In the genomic region with DNA sequence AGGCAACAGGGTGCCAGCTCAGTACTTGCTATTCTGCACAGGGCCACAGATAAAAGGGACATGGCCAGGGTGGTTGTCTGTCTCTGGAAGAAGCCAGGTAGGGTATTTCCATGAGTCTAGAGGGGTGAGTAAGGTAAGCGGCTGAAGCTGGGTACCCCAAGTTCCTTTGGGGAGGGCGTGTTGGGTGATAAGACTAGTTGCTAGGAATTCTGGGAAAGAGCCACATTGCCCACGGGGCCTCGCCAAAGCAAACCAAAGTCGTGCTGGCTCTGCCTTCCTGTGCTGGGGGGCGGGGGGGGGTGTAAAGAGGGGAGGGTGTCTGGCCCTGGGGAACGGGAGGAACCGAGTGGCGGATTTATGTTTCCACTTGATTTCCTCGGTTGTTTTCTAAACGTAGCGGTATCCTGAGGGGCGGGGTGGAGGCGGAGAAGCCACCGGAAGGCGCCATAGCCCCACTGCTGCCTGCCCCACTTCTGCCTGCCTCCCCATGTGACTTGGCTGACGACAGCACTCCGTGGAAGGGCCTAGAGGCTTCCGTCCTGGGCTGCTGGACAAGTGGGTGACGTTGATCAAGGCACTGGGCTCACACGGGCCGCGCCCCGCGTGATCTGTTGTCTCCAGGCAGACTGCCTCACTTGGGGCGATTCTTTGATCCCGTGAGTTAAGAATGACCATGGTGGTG, we compare ENCODE assay signal across 9 mouse cellular contexts. TPM values are rescaled to one million over a fixed set of nuclear protein-coding genes. Genes with fewer than 3 reads are reported as not detected.
DNase-seq lines count a peak whose midpoint lies in the region; ATAC-seq and TF ChIP-seq lines count a peak whose summit lies in the region.
"Had no signal": no experiment of that assay in that cellular context is flagged by ENCODE, and none has a peak within 500 bp of the region (broad histone marks: within the 10 kb centered on the region; RNA-seq: fewer than 3 reads in every experiment).

No protein-coding gene starts in this region.

- no peak overlapping the region for H3K9ac ChIP-seq in intestine, postnatal 0 days (ENCODE audit: low read depth, low read length)

- no peak for TF ChIP-seq POLR2A in cortical plate, adult 2 months (IDR thresholded peaks at IDR 0.05; ENCODE audit: extremely low read depth, insufficient read depth, low read length)

- peak; percentile 81 for ATAC-seq in neutrophil, adult 5-6 weeks (ENCODE audit: extremely low read depth, insufficient number of reproducible peaks, low FRiP score, poor library complexity, severe bottlenecking)
- ATAC-seq in intestine, postnatal 0 days, result no peak

- 66% methylated on average over 27 of the region's 27 CpGs for WGBS in intestine, postnatal 0 days

- H3K27ac ChIP-seq in cortical plate, adult 2 months (ENCODE audit: insufficient read depth, low read length), result peak overlapping the region; percentile 10; the same call in 1 of the 2 replicates
- no peak overlapping the region for H3K27ac ChIP-seq in intestine, postnatal 0 days (ENCODE audit: low read depth, low read length)

- no peaks in the 10 kb centered on the region for H3K4me1 ChIP-seq in cortical plate, adult 2 months (ENCODE audit: control insufficient read depth, insufficient read depth, low read length)
- no peaks in the 10 kb centered on the region for H3K4me1 ChIP-seq in intestine, postnatal 0 days (replicated peaks; ENCODE audit: control insufficient read depth, insufficient read depth, low read length)

- H3K27me3 ChIP-seq in intestine, postnatal 0 days (replicated peaks; ENCODE audit: control insufficient read depth, insufficient read depth, low read length), result 0 out of 2 replicates have a peak, but pooled peaks cover 3% of the 10 kb centered on the region

- DNase-seq in urinary bladder, postnatal 14 days (ENCODE audit: low spot score), result peak; percentile 10
- DNase-seq in urinary bladder, postnatal 10 days (ENCODE audit: low spot score), result no peak
- DNase-seq in kidney, postnatal 25 days, result peak; percentile 60 to 88
- DNase-seq in cerebellum, postnatal 10 days, result no peak
- no peak for DNase-seq in left cerebral cortex, adult 9 months (ENCODE audit: low spot score in 2 of 2)

- H3K4me2 ChIP-seq in intestine, postnatal 0 days (replicated peaks; ENCODE audit: low read depth), result no peak overlapping the region

- no peak overlapping the region for H3K4me3 ChIP-seq in cortical plate, adult 2 months (ENCODE audit: insufficient read depth, low read length)
- H3K4me3 ChIP-seq in intestine, postnatal 0 days (ENCODE audit: low read depth, low read length), result no peak overlapping the region

- TF ChIP-seq CTCF in cortical plate, adult 2 months (IDR thresholded peaks at IDR 0.05; ENCODE audit: extremely low read depth, insufficient read depth, low read length), result no peak
- no peak for TF ChIP-seq CTCF in intestine, postnatal 0 days (IDR thresholded peaks at IDR 0.05; ENCODE audit: low read depth)

- H3K36me3 ChIP-seq in intestine, postnatal 0 days (ENCODE audit: control insufficient read depth, insufficient read depth), result no peaks in the 10 kb centered on the region

- H3K9me3 ChIP-seq in intestine, postnatal 0 days (ENCODE audit: control insufficient read depth), result no peaks in the 10 kb centered on the region

RNA-seq across cellular contexts. Expression of gene Pick1, which starts 20.1 kb away (rescaled TPM):
- 82.6 and 90.5 TPM in 2 replicates for polyA plus RNA-seq in cortical plate, adult 2 months (2012; rRNA removed)
- 16.1 and 16.2 TPM in 2 replicates for total RNA-seq in neutrophil, adult 5-6 weeks (2017)
- polyA plus RNA-seq in intestine, postnatal 0 days (2015; fragmentation: Nextera tagmentation; extraction: Ambion mirVana), result 21.9 and 24.6 TPM in 2 replicates

RNA-seq across cellular contexts. Expression of gene Gm49486, which starts 20.3 kb away (rescaled TPM):
- 0.72 and 1.2 TPM in 2 replicates for polyA plus RNA-seq in cortical plate, adult 2 months (2012; rRNA removed)
- total RNA-seq in neutrophil, adult 5-6 weeks (2017), result 1.0 and 1.1 TPM in 2 replicates
- polyA plus RNA-seq in intestine, postnatal 0 days (2015; fragmentation: Nextera tagmentation; extraction: Ambion mirVana), result 0.14 and 0.30 TPM in 2 replicates

RNA-seq across cellular contexts. Expression of gene Sox10, which starts 43.9 kb away (rescaled TPM):
- 60.8 and 69.3 TPM in 2 replicates for polyA plus RNA-seq in cortical plate, adult 2 months (2012; rRNA removed)
- total RNA-seq in neutrophil, adult 5-6 weeks (2017), result not detected in 2 replicates
- 2.8 and 3.5 TPM in 2 replicates for polyA plus RNA-seq in intestine, postnatal 0 days (2015; fragmentation: Nextera tagmentation; extraction: Ambion mirVana)

RNA-seq across cellular contexts. Expression of gene Slc16a8, which starts 45.7 kb away (rescaled TPM):
- 0.15 TPM in 1 of 2 replicates, not detected in the other for polyA plus RNA-seq in cortical plate, adult 2 months (2012; rRNA removed)
- total RNA-seq in neutrophil, adult 5-6 weeks (2017), result not detected in 2 replicates
- polyA plus RNA-seq in intestine, postnatal 0 days (2015; fragmentation: Nextera tagmentation; extraction: Ambion mirVana), result 0.12 TPM in 1 of 2 replicates, not detected in the other
- polyA plus RNA-seq: embryonic facial prominence, embryonic 11.5 days had no signal

Comparison
In these comparisons a context has a peak if more than half of its experiments do, and no peak if none do; other contexts are left out.
1. DNase-seq: peak in urinary bladder, postnatal 14 days (single experiment) and kidney, postnatal 25 days (2 of 2); none in urinary bladder, postnatal 10 days (single experiment), cerebellum, postnatal 10 days (0 of 2) and left cerebral cortex, adult 9 months (0 of 2).
2. RNA of gene Sox10, which starts 43.9 kb away (polyA plus RNA-seq): 60.8 to 69.3 TPM in cortical plate, adult 2 months; 2.8 to 3.5 TPM in intestine, postnatal 0 days; every median in the first group is over 10 times any median in the second.